Mouse (Mus musculus) 3134 (cell line): ENCODE results near the gene Zfand2a.
A peak's percentile ranks its signal among the peaks of the same experiment; 100 is the strongest.

Experiments used
- DNase-seq: peaks from one replicate; pipeline ENCODE4 v3.0.0-alpha.2; 2011; ENCODE audit warnings: low spot score; ENCODE audit not compliant: insufficient read length; ENCODE audit errors: extremely low read depth

Zfand2a gene

DNA sequence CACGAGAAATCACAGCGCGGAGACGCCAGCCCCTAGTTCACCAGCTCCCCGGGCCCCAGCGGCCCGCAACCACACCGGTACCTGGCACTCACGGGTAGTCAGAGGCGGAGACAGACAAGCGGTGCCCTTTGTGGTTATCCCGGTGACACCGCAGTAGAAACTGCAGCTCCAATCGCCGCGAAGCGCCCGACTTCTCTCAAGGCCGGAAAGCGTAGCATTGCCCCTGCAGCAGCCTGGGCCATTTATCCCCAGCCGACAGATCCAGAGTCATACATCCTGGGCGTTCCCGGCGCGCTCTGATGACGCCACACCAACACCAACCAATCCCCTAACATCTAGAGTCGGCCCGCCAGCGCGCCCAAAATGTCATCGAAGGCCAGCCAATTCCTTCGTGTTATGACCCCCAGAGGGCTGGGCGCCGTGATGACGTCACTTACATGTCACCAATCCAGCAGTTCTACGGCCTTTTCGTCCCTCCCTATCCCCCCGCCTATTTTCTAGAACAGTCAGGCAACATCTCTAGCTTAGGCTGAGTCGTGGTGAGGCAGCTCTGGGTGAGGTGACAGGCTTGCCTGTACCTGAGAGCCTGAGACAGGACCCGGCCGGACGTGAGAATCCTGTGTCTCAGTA lies at the start of gene Zfand2a:
Gene Zfand2a, minus strand, starts transcription at position 365 of the 630 bp plus-strand sequence.
- peak; percentile 98 for DNase-seq

DNA sequence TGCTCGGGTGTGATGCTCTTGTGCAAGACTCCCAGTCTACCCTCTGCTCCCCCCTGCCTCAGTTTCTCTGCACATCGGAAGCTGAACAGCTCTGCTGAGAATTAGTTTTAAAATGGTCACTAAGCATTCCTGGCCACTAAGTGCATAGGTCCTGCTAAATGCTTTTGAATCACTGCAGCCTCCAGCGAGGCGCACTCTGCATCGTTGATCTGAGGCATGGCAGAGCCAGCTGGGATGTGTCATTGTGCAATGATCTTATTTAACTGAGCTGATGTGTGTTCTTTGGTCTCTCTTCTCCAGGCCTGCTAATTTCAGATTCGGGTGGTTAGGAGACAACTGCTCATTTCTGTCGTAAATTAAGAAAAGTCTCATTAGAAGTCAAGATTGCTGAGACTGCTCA lies 44.5 kb upstream of the Zfand2a start:
- no peak for DNase-seq

DNA sequence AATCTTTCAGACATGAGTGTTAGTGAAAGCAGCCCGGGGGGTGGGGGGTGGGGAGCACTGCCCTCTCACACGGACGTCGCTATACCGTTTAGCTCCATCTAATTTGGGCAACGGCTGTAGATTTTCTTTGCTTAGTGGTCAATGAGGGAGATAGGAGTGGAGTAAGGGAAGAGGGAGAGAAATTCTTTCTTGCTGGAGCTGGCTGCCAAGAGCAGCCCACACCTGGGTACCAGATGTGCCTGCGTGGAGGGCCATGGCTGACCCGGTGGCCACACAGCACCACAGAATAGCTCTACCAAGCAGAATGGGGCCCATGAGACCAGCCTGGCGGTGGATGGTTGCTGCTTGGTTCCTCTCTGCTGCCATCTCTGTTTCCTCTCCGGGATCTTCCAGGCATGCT lies 37.6 kb upstream of the Zfand2a start:
- DNase-seq, result no peak

GRCm38 (mm10) chr5:139520069-139520834 lies 35.9 kb upstream of the Zfand2a start:
- no peak for DNase-seq

GRCm38 (mm10) chr5:139516281-139516680 lies 31.9 kb upstream of the Zfand2a start:
- DNase-seq, result no peak

GRCm38 (mm10) chr5:139512201-139512600 lies 27.9 kb upstream of the Zfand2a start:
- DNase-seq, result no peak

DNA sequence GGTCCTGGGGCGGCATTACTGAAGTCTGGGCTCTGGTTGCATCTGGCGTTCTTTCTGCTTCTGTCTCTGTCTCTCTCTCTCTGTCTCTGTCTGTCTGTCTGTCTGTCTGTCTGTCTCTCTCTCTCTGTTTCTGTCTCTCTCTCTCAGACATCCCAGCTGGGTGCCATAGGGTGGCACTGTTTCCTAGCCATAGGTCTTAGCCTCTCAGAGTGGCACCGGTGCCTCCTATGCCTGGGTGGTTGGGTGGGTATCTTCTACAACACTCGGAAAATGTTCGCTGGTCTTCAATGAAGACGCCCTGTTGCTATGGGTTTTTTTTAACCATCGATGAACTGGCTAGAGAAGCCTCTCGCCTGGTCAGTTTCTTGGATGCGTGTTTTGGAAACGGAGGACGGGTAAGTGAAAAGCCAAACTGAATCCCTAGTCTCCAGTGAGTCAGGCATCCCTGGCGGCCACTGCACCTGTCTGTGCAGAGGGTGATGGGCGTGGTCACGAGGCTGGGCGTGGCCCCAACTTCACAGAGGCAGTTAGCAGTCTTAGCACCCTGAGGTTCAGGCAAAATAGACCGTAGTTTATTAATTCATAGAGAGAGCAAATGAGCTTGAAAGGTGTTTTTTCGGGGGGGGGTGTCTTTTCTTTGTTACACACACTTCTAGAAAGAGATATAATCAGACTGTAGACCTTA lies 26.5 kb upstream of the Zfand2a start:
- no peak for DNase-seq

- no peak for DNase-seq
Measured at GRCm38 (mm10) chr5:139506207-139506606, 21.9 kb upstream of the Zfand2a start.

- DNase-seq, result peak; percentile 28
Measured at GRCm38 (mm10) chr5:139505073-139505606, 20.8 kb upstream of the Zfand2a start.

DNA sequence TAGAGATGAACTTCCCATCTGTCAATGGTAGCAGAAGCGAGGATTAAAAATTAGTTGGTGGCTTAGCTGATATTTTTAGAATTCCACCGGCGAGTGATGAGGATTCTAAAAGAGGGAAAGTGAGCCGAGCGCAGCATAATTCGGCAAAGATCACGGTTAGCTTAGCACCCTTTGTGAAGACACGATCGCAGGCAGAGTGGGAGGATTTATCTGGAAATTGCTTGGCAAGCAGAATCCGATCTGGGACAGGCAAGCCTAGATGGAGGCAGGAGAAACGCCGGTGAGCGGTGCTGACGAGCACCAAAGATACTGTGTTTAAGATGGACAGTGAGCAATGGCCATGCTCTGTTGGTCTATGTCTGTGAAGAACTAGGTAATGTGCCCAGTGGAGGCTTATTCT lies 17.9 kb upstream of the Zfand2a start:
- DNase-seq, result no peak

GRCm38 (mm10) chr5:139498791-139499190 lies 14.4 kb upstream of the Zfand2a start:
- DNase-seq, result no peak

- DNase-seq, result no peak
Measured at GRCm38 (mm10) chr5:139496939-139497338, 12.6 kb upstream of the Zfand2a start.

DNA sequence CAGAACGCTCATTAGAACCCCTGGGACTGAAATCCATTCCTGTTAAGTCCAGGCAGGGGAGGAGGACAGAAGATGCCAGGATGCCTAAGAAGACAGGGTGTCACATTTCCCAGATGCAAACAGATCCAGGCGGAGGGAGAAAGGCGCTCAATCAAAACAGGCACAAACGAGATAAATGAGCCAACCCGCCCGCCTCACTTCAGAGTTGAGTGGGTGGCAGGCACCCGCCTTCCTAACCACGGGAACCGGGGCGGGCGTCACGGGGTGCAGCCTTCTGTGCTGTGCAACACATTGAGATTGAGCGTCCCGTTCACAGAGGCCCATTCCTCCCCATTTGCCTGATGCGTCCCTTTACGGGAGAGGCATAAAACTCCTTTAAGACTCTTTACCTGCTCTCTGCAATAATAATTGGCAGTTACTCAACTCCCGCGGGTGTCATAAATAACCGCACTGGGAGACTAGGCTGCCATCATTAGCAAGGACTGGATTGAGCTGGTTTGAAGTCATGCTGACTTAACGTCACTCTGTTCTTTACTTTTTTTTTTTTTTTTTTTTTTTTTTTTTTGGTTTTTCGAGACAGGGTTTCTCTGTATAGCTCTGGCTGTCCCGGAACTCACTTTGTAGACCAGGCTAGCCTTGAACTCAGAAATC lies 10.8 kb upstream of the Zfand2a start:
- no peak for DNase-seq

- no peak for DNase-seq
Measured at GRCm38 (mm10) chr5:139493690-139494089, 9.3 kb upstream of the Zfand2a start.

- DNase-seq, result no peak
Measured at GRCm38 (mm10) chr5:139491348-139491747, 7.0 kb upstream of the Zfand2a start.

DNA sequence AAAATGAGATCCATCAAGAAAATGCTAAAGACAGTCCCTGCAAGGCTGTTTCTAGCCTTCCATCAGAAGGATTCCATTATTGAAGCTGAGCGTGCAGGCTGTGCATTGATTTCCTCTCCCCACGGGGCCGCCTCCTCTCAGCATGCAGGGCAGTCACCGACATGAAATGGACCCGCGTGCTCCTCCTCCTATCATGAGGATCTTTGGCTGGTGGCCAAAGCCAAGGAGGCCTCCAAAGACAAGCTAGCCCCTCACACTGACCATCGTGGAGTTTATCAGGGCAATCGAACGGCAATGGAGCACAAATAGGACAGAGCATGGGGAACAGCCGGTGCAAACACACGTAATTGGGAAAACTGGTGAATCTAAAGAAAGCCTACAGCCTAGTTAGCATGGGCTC lies 5.8 kb upstream of the Zfand2a start:
- no peak for DNase-seq

GRCm38 (mm10) chr5:139483171-139483848 lies 1.0 kb downstream of the Zfand2a start:
- DNase-seq, result no peak

GRCm38 (mm10) chr5:139480406-139480805 lies 3.9 kb downstream of the Zfand2a start:
- DNase-seq, result no peak

- DNase-seq, result peak; percentile 88
Measured at GRCm38 (mm10) chr5:139479088-139479487, 5.3 kb downstream of the Zfand2a start.

DNA sequence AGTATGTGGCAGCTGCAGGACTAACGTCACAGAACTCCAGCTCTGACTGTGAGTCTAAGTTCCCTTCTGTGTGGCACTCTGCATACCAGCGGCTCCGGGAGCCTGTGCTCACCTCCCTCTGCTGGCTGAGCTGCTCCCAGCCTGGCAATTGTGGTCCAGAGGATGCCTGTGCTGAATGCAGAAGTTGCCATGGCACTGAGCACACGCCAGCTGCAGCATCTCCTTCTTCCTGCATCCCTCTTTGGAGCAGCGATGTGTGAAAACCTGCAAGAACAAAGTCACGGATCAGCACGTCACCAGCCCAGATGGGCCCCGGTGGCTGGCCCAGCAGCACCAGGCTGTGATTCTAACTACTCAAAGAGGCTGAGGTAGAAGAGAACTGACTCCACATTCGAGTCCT lies 9.6 kb downstream of the Zfand2a start:
- no peak for DNase-seq
